Mouse (Mus musculus): Measurements from ENCODE around the gene Usp17la. TPM values are rescaled to one million over a fixed set of nuclear protein-coding genes. Genes with fewer than 3 reads are reported as not detected.

Usp17la gene
- polyA plus RNA-seq, 1 experiment from 2014 or later = not detected

Other genes starting within 250 kb of the Usp17la start
- not detected in 2 replicates for gene Olfr656, start 243.1 kb upstream of the Usp17la start, polyA plus RNA-seq (2015; fragmentation: Nextera tagmentation; extraction: Ambion mirVana)
- not detected in 2 replicates for gene Olfr657, start 232.2 kb upstream of the Usp17la start, polyA plus RNA-seq (2015; fragmentation: Nextera tagmentation; extraction: Ambion mirVana)
- not detected in 2 replicates for gene Olfr658, start 209.7 kb upstream of the Usp17la start, polyA plus RNA-seq (2015; fragmentation: Nextera tagmentation; extraction: Ambion mirVana)
- not detected in 2 replicates for gene Olfr659, start 190.3 kb upstream of the Usp17la start, polyA plus RNA-seq (2015; fragmentation: Nextera tagmentation; extraction: Ambion mirVana)
- not detected in 2 replicates for gene Olfr661, start 170.5 kb upstream of the Usp17la start, polyA plus RNA-seq (2015; fragmentation: Nextera tagmentation; extraction: Ambion mirVana)
- gene Usp17le, start 79.5 kb upstream of the Usp17la start, polyA plus RNA-seq (2015; fragmentation: Nextera tagmentation; extraction: Ambion mirVana) = not detected in 2 replicates
- not detected in 2 replicates for gene Usp17lb, start 14.4 kb upstream of the Usp17la start, polyA plus RNA-seq (2015; fragmentation: Nextera tagmentation; extraction: Ambion mirVana)
- gene Olfr665, start 21.0 kb downstream of the Usp17la start, polyA plus RNA-seq (2015; fragmentation: Nextera tagmentation; extraction: Ambion mirVana) = not detected in 2 replicates
- gene Olfr666, start 38.9 kb downstream of the Usp17la start, polyA plus RNA-seq (2015; fragmentation: Nextera tagmentation; extraction: Ambion mirVana) = 0.19 TPM in 1 of 2 replicates, not detected in the other
- gene Olfr667, start 64.5 kb downstream of the Usp17la start, polyA plus RNA-seq (2015; fragmentation: Nextera tagmentation; extraction: Ambion mirVana) = not detected in 2 replicates
- not detected in 2 replicates for gene Olfr668, start 71.0 kb downstream of the Usp17la start, polyA plus RNA-seq (2015; fragmentation: Nextera tagmentation; extraction: Ambion mirVana)
- not detected in 2 replicates for gene Olfr669, start 77.2 kb downstream of the Usp17la start, polyA plus RNA-seq (2015; fragmentation: Nextera tagmentation; extraction: Ambion mirVana)
- gene Olfr670, start 105.6 kb downstream of the Usp17la start, polyA plus RNA-seq (2015; fragmentation: Nextera tagmentation; extraction: Ambion mirVana) = not detected in 2 replicates
- not detected in 2 replicates for gene Olfr671, start 122.1 kb downstream of the Usp17la start, polyA plus RNA-seq (2015; fragmentation: Nextera tagmentation; extraction: Ambion mirVana)
- gene Olfr672, start 145.0 kb downstream of the Usp17la start, polyA plus RNA-seq (2015; fragmentation: Nextera tagmentation; extraction: Ambion mirVana) = not detected in 2 replicates
- not detected in 2 replicates for gene Olfr675, start 171.5 kb downstream of the Usp17la start, polyA plus RNA-seq (2015; fragmentation: Nextera tagmentation; extraction: Ambion mirVana)
- gene Olfr676, start 175.7 kb downstream of the Usp17la start, polyA plus RNA-seq (2015; fragmentation: Nextera tagmentation; extraction: Ambion mirVana) = not detected in 2 replicates
- gene Olfr677, start 194.4 kb downstream of the Usp17la start, polyA plus RNA-seq (2015; fragmentation: Nextera tagmentation; extraction: Ambion mirVana) = not detected in 2 replicates
- gene Olfr678, start 207.5 kb downstream of the Usp17la start, polyA plus RNA-seq (2015; fragmentation: Nextera tagmentation; extraction: Ambion mirVana) = not detected in 2 replicates
- not detected in 2 replicates for gene Olfr679, start 224.2 kb downstream of the Usp17la start, polyA plus RNA-seq (2015; fragmentation: Nextera tagmentation; extraction: Ambion mirVana)
- not detected in 2 replicates for gene Olfr680-ps1, start 235.8 kb downstream of the Usp17la start, polyA plus RNA-seq (2015; fragmentation: Nextera tagmentation; extraction: Ambion mirVana)

Measured in limb, embryonic 15.5 days (tissue).